Mouse (Mus musculus) gastrocnemius, postnatal 14 days (tissue): ENCODE results near the gene Gm10203. TPM values are rescaled to one million over a fixed set of nuclear protein-coding genes. Genes with fewer than 3 reads are reported as not detected.
"Not testable (repeated sequence)": the region's sequence is repeated elsewhere in the genome, so short reads cannot be mapped to it uniquely, and the experiment has no call there.

Source experiments
- DNase-seq: peaks from one replicate; pipeline ENCODE4 v3.0.0; 2021; ENCODE audit warnings: mixed read lengths
- intact Hi-C: fragments of 180-260 bp; cut with DNase I; formaldehyde crosslinking; loops from one replicate; pipeline ENCODE4 v1.15.1; 2025; ENCODE audit warnings: low total_unique reads
- long read RNA-seq, 2 experiments: library from polyadenylated mRNA; stranded (forward); transcript quantifications; one replicate each; pipeline ENCODE4 v2.0.0; 2021
- total RNA-seq, 2 experiments: library from RNA; stranded (reverse); gene quantifications; 2 replicates each; pipeline ENCODE4 v1.2.3; 2021

Gene Gm10203
- total RNA-seq = not detected
- long read RNA-seq, experiment 1 = 0 reads
- long read RNA-seq, experiment 2 = 0 reads

- DNase-seq, intact Hi-C loops: not testable (repeated sequence)
Measured at GRCm38 (mm10) chr6:149129870-149130269, at the start of gene Gm10203. Gm10203 (plus strand) TSS chr6:149130170.

- DNase-seq = no peak
- intact Hi-C loops = no loop called here
Measured at GRCm38 (mm10) chr6:149092406-149092805, 37.6 kb upstream of the Gm10203 start.

GRCm38 (mm10) chr6:149093465-149093864 lies 36.5 kb upstream of the Gm10203 start:
- DNase-seq = no peak
- intact Hi-C loops = no loop called here

GRCm38 (mm10) chr6:149094555-149094954 lies 35.4 kb upstream of the Gm10203 start:
- no peak for DNase-seq
- intact Hi-C loops = no loop called here

GRCm38 (mm10) chr6:149095389-149095788 lies 34.6 kb upstream of the Gm10203 start:
- intact Hi-C loops = no loop called here
- DNase-seq = peak; percentile 4

- no peak for DNase-seq
- intact Hi-C loops = no loop called here
Measured at GRCm38 (mm10) chr6:149096233-149096632, 33.7 kb upstream of the Gm10203 start.

- intact Hi-C loops = no loop called here
- no peak for DNase-seq
Measured at GRCm38 (mm10) chr6:149097276-149097675, 32.7 kb upstream of the Gm10203 start.

GRCm38 (mm10) chr6:149098993-149099392 lies 31.0 kb upstream of the Gm10203 start:
- intact Hi-C loops = no loop called here
- DNase-seq = no peak

- intact Hi-C loops = no loop called here
- peak; percentile 32 for DNase-seq
Measured at GRCm38 (mm10) chr6:149100174-149101075, 29.5 kb upstream of the Gm10203 start.

GRCm38 (mm10) chr6:149101076-149101942 lies 28.7 kb upstream of the Gm10203 start, which contains the start of gene Dennd5b:
Dennd5b (minus strand) TSS chr6:149101680.
- intact Hi-C loops = no loop called here
- peak; percentile 84 for DNase-seq

GRCm38 (mm10) chr6:149101943-149102243 lies 28.1 kb upstream of the Gm10203 start:
- DNase-seq = no peak
- intact Hi-C loops = no loop called here

- intact Hi-C loops = no loop called here
- DNase-seq = no peak
Measured at GRCm38 (mm10) chr6:149103451-149103850, 26.5 kb upstream of the Gm10203 start.

GRCm38 (mm10) chr6:149107615-149108014 lies 22.4 kb upstream of the Gm10203 start:
- intact Hi-C loops = no loop called here
- no peak for DNase-seq

- intact Hi-C loops = no loop called here
- DNase-seq = no peak
Measured at GRCm38 (mm10) chr6:149108909-149109308, 21.1 kb upstream of the Gm10203 start.

- intact Hi-C loops = loop anchor here (2.0 to 5.0 kb wide), 2 partner anchors 60 to 104 kb away; no protein-coding TSS in a partner anchor
Measured at GRCm38 (mm10) chr6:149116992-149117391, 13.0 kb upstream of the Gm10203 start.

GRCm38 (mm10) chr6:149118935-149119334 lies 11.0 kb upstream of the Gm10203 start:
- intact Hi-C loops = loop anchor here (5.0 kb wide), 1 partner anchor 62 kb away; no protein-coding TSS in a partner anchor
- DNase-seq = peak; percentile 29

More at GRCm38 (mm10) chr6:149116992-149117391, 13.0 kb upstream of the Gm10203 start:
- DNase-seq = no peak

- intact Hi-C loops = loop anchor here (5.0 kb wide), 1 partner anchor 63 kb away; no protein-coding TSS in a partner anchor
- DNase-seq = peak; percentile 17
Measured at GRCm38 (mm10) chr6:149119853-149120252, 10.1 kb upstream of the Gm10203 start.

- DNase-seq = no peak
- intact Hi-C loops = no loop called here
Measured at GRCm38 (mm10) chr6:149123042-149123441, 6.9 kb upstream of the Gm10203 start.

- intact Hi-C loops = no loop called here
- DNase-seq = peak; percentile 22
Measured at GRCm38 (mm10) chr6:149126675-149127074, 3.3 kb upstream of the Gm10203 start.

GRCm38 (mm10) chr6:149131111-149131510 lies 1.1 kb downstream of the Gm10203 start:
- no peak for DNase-seq
- intact Hi-C loops = no loop called here
